Mouse (Mus musculus) c-Kit-positive CD71-positive TER-119-negative erythroid progenitor cells, embryonic 14.5 days (primary cell): ENCODE data around the gene Map2k5.

ENCODE experiments used
- DNase-seq: peaks from one replicate; pipeline ENCODE4 v3.0.0-alpha.2; 2013; ENCODE audit warnings: low read depth

The Map2k5 gene

GRCm38 (mm10) chr9:63339256-63339655 lies 38.4 kb downstream of the Map2k5 start:
- no peak for DNase-seq

DNA sequence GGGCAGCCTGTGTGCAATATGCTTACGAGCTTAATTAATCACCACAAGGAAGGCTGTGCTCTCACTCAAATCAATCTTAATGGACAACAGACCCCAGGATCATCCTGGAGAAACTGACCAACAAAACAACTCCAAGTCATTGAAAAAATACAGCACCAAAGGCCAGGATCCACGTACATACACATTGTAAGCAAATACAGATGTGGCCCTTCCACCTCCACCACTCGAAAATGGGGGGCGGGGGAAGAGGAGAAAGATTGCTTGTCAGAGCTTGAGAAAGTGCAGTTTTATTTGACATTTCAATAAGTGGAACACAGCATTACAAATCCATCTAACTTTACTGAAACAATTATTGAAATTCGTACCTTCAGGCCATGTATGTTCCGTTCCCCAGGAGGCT lies 39.0 kb downstream of the Map2k5 start:
- no peak for DNase-seq

- no peak for DNase-seq
These were observed 41.9 kb downstream of the Map2k5 start for GRCm38 (mm10) chr9:63335816-63336215.

GRCm38 (mm10) chr9:63333074-63333473 lies 44.6 kb downstream of the Map2k5 start:
- no peak for DNase-seq

- no peak for DNase-seq
These were observed 46.5 kb downstream of the Map2k5 start for GRCm38 (mm10) chr9:63331246-63331645.

- no peak for DNase-seq
These were observed 48.6 kb downstream of the Map2k5 start for GRCm38 (mm10) chr9:63328958-63329685.

- no peak for DNase-seq
These were observed 62.5 kb downstream of the Map2k5 start for GRCm38 (mm10) chr9:63315231-63315630.

GRCm38 (mm10) chr9:63314126-63314525 lies 63.6 kb downstream of the Map2k5 start:
- DNase-seq: no peak

DNA sequence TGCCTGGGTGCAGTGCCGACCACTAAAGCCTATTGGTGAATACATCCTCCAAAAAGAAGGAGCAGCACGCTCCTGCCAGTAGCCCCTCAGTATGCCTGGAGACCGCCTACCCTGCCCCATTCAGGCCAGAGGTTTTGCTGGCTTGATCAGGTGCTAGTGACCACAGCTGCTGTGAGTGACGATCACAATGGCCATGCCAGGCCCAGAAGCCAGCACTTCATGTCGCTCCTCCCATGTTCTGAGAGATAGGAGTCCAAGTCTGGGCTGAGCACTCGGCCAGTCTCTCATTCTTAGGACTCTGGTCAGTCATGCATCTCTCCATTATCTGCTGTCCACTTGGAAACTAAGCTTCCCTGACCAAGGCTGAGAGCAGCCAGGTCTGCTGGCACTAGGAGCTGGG lies 67.7 kb downstream of the Map2k5 start:
- no peak for DNase-seq

DNA sequence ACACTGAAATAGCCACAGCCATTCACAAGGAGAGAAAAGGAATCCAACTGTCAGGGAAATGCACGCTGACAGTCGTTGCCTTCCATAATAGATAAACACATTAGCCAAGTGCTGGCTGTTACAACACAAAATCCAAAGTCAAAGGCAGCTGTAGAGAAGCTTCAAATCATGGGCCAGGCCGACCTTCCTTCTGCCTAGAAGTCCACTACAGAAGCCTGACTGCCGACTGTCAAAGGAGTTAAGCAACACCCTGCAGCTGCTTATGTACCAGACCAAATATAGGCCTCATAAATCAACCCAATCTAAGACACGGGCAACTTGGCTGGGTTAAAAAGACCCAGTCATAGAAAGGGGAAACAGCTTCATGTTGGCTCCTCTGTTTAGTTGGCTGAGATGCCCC lies 68.7 kb downstream of the Map2k5 start:
- DNase-seq: no peak

DNA sequence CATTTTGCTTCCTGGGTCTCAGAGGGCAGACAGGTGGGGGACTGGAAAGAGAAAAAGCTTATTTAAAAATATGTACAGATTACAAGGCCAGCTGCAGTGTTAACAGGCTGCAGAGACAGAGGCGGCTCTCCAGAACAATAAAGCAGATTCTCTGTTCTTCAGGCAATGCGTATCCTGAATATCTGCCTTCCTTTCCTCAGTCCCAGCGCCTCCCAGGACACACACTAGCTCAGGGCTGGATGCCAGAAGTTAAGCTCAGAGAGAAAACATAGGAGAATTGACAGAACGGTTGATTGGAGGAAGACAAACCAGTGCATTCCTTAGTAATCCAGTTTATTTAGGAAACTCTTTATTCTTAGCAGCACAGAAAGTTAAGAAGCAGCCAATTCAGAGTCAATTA lies 69.3 kb downstream of the Map2k5 start:
- no peak for DNase-seq

GRCm38 (mm10) chr9:63302511-63302910 lies 75.2 kb downstream of the Map2k5 start:
- no peak for DNase-seq

GRCm38 (mm10) chr9:63298656-63299055 lies 79.0 kb downstream of the Map2k5 start:
- DNase-seq: no peak

DNA sequence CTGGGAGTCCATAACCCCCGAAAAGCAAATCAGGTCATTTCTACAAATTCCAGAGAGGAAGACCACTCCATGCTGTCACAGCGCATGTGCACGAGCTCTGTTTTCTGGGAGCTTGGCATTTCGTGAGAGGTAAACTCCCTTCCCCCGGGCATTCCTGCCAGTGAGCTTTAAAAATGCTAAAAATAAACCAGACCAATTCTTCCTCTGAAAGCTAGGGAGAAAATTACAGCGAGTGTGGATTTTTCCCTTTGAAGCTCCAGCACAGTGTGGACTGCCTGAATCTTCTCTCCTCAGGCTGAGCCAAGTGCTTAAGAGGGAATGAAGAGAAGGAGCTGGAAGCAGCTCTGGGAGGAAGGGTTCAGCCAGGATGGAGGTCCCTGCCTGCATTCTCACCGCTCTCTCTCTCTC lies 82.1 kb downstream of the Map2k5 start:
- DNase-seq: no peak

DNA sequence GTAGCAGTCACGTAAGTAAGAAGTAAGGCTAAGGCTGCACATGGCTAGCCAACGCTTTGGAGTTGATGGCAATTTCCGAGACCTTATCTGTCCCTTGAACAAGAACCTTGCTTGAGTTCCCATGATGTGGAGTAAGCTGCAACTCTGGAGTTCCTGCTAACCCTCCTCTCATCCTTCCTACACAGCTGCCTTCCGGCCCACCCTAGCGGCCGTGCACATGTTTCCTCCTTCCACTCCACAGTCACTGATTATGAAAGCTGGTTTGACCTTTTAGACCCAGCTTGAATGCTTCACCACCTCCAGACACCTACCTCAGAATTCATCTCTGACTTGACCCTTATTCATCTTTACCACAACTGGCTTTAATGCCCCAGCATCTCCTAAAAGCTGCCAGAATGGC lies 82.9 kb downstream of the Map2k5 start:
- no peak for DNase-seq

- no peak for DNase-seq
These were observed 83.8 kb downstream of the Map2k5 start for GRCm38 (mm10) chr9:63293781-63294480.

DNA sequence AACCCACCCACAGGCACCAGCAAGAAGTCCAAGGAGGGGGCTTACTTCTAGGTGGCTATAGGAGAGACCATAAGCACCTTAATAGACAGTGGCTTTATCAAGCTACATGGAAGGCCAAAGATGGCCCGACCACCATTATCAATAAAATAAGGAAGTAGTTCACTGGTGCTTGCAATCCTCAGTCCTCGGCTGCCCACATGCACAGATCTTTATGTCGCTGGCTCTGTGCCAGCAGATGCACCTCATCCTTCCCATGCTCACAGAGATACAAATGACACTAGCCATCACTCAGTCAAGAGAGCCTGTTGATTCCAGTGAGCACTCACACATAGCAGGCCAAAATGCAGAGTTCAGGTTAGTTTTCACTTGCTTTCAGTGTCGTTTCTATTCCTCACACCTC lies 89.0 kb downstream of the Map2k5 start:
- no peak for DNase-seq

GRCm38 (mm10) chr9:63284392-63284791 lies 93.3 kb downstream of the Map2k5 start:
- DNase-seq: no peak

- DNase-seq: no peak
These were observed 95.7 kb downstream of the Map2k5 start for GRCm38 (mm10) chr9:63281996-63282395.

- DNase-seq: no peak
These were observed 96.6 kb downstream of the Map2k5 start for GRCm38 (mm10) chr9:63281086-63281485.

- DNase-seq: no peak
These were observed 103.9 kb downstream of the Map2k5 start for GRCm38 (mm10) chr9:63273781-63274180.

- no peak for DNase-seq
These were observed 107.9 kb downstream of the Map2k5 start for GRCm38 (mm10) chr9:63269839-63270238.

- DNase-seq: no peak
These were observed 114.5 kb downstream of the Map2k5 start for GRCm38 (mm10) chr9:63263188-63263587.

DNA sequence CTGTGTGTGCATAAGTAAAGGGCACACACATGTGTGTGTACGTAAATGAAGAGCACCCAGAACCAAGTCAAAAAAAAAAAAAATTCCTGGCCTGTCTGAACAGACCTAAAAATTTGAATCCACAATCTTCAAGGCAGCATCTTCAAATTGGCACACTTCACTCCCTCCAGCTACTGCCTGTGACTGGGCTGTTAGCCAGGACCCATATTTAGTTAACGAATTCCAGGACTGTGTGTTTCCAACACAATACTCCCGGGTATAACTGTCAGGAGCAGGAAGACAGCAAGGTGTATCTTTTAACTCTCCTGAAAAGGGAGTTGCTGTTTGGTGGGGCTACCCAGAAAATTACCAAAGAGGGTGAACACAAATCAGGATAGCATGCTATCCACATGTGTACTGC lies 118.9 kb downstream of the Map2k5 start:
- DNase-seq: no peak
